Mouse (Mus musculus): ENCODE results near the gene Spats2l. TPM values are rescaled to one million over a fixed set of nuclear protein-coding genes. Genes with fewer than 3 reads are reported as not detected.

Gene Spats2l
- polyA plus RNA-seq, 1 experiment from 2014 or later: 62.3 TPM

- no peak overlapping the region for H3K4me3 ChIP-seq (replicated peaks)
- H3K36me3 ChIP-seq: no peaks in the 10 kb centered on the region
- H3K27me3 ChIP-seq: no peaks in the 10 kb centered on the region
- no peaks in the 10 kb centered on the region for H3K9me3 ChIP-seq (replicated peaks)
- ATAC-seq (replicated peaks; ENCODE audit: low FRiP score): no peak
- H3K27ac ChIP-seq: no peak overlapping the region
- WGBS: 86% methylated on average over 2 of the region's 2 CpGs
- no peaks in the 10 kb centered on the region for H3K4me1 ChIP-seq
- no peak overlapping the region for H3K4me2 ChIP-seq
- H3K9ac ChIP-seq: no peak overlapping the region
Measured at GRCm38 (mm10) chr1:57833145-57833544, 59.2 kb downstream of the Spats2l start.

GRCm38 (mm10) chr1:57835128-57835527 lies 61.2 kb downstream of the Spats2l start:
- Histone ChIP-seq H3K27ac (no peak overlapping the region), H3K36me3 (no peaks in the 10 kb centered on the region), H3K4me2 (no peak overlapping the region), H3K27me3 (no peaks in the 10 kb centered on the region), H3K9ac (no peak overlapping the region), H3K9me3 (replicated peaks) (no peaks in the 10 kb centered on the region), H3K4me3 (replicated peaks) (no peak overlapping the region), H3K4me1 (no peaks in the 10 kb centered on the region)
- ATAC-seq (replicated peaks; ENCODE audit: low FRiP score): no peak
- 35% methylated on average over 7 of the region's 7 CpGs for WGBS

- Histone ChIP-seq H3K27ac (no peak overlapping the region), H3K27me3 (no peaks in the 10 kb centered on the region), H3K4me2 (no peak overlapping the region), H3K9me3 (replicated peaks) (no peaks in the 10 kb centered on the region), H3K4me3 (replicated peaks) (no peak overlapping the region), H3K9ac (no peak overlapping the region), H3K4me1 (no peaks in the 10 kb centered on the region), H3K36me3 (no peaks in the 10 kb centered on the region)
- 85% methylated on average over 5 of the region's 5 CpGs for WGBS
- no peak for ATAC-seq (replicated peaks; ENCODE audit: low FRiP score)
Measured at GRCm38 (mm10) chr1:57836686-57837317, 62.8 kb downstream of the Spats2l start.

GRCm38 (mm10) chr1:57839863-57840262 lies 65.9 kb downstream of the Spats2l start:
- Histone ChIP-seq H3K9ac (no peak overlapping the region), H3K4me1 (no peaks in the 10 kb centered on the region), H3K4me2 (no peak overlapping the region), H3K27me3 (no peaks in the 10 kb centered on the region), H3K27ac (no peak overlapping the region), H3K36me3 (no peaks in the 10 kb centered on the region), H3K4me3 (replicated peaks) (no peak overlapping the region), H3K9me3 (replicated peaks) (no peaks in the 10 kb centered on the region)
- 80% methylated on average over 6 of the region's 6 CpGs for WGBS
- ATAC-seq (replicated peaks; ENCODE audit: low FRiP score): no peak

GRCm38 (mm10) chr1:57845054-57845722 lies 71.2 kb downstream of the Spats2l start:
- Histone ChIP-seq H3K27me3 (no peaks in the 10 kb centered on the region), H3K4me2 (no peak overlapping the region), H3K4me1 (peaks cover 7% of the 10 kb centered on the region; the same call in 1 of the 2 replicates), H3K36me3 (no peaks in the 10 kb centered on the region), H3K4me3 (replicated peaks) (no peak overlapping the region), H3K9me3 (replicated peaks) (no peaks in the 10 kb centered on the region), H3K27ac (no peak overlapping the region), H3K9ac (no peak overlapping the region)
- no peak for ATAC-seq (replicated peaks; ENCODE audit: low FRiP score)
- 69% methylated on average over 9 of the region's 9 CpGs for WGBS

- 62% methylated on average over 15 of the region's 15 CpGs for whole genome bisulfite sequencing
- Histone ChIP-seq H3K4me1 (peaks cover 8% of the 10 kb centered on the region; the same call in 1 of the 2 replicates), H3K4me2 (no peak overlapping the region), H3K9ac (no peak overlapping the region), H3K4me3 (replicated peaks) (no peak overlapping the region), H3K9me3 (replicated peaks) (no peaks in the 10 kb centered on the region), H3K36me3 (no peaks in the 10 kb centered on the region), H3K27me3 (no peaks in the 10 kb centered on the region), H3K27ac (no peak overlapping the region)
- ATAC-seq (replicated peaks; ENCODE audit: low FRiP score): no peak
Measured at GRCm38 (mm10) chr1:57846856-57847698, 73.1 kb downstream of the Spats2l start.

GRCm38 (mm10) chr1:57849087-57849486 lies 75.1 kb downstream of the Spats2l start:
- ATAC-seq (replicated peaks; ENCODE audit: low FRiP score): no peak
- H3K36me3 ChIP-seq: no peaks in the 10 kb centered on the region
- no peaks in the 10 kb centered on the region for H3K27me3 ChIP-seq
- H3K27ac ChIP-seq: no peak overlapping the region
- 88% methylated on average over 4 of the region's 4 CpGs for WGBS
- peaks cover 13% of the 10 kb centered on the region; the same call in 1 of the 2 replicates for H3K4me1 ChIP-seq
- no peak overlapping the region for H3K9ac ChIP-seq
- H3K4me2 ChIP-seq: no peak overlapping the region
- H3K9me3 ChIP-seq (replicated peaks): no peaks in the 10 kb centered on the region
- no peak overlapping the region for H3K4me3 ChIP-seq (replicated peaks)

GRCm38 (mm10) chr1:57849916-57850315 lies 76.0 kb downstream of the Spats2l start:
- H3K4me2 ChIP-seq: no peak overlapping the region
- ATAC-seq (replicated peaks; ENCODE audit: low FRiP score): no peak

GRCm38 (mm10) chr1:57851871-57852270 lies 77.9 kb downstream of the Spats2l start:
- H3K4me3 ChIP-seq (replicated peaks): no peak overlapping the region
- H3K9me3 ChIP-seq (replicated peaks): no peaks in the 10 kb centered on the region
- ATAC-seq (replicated peaks; ENCODE audit: low FRiP score): no peak
- H3K9ac ChIP-seq: no peak overlapping the region
- no peaks in the 10 kb centered on the region for H3K27me3 ChIP-seq
- 93% methylated on average over 6 of the region's 6 CpGs for WGBS
- peaks cover 13% of the 10 kb centered on the region; the same call in 1 of the 2 replicates for H3K4me1 ChIP-seq
- peaks cover 6% of the 10 kb centered on the region; the same call in 1 of the 2 replicates for H3K36me3 ChIP-seq
- no peak overlapping the region for H3K4me2 ChIP-seq
- H3K27ac ChIP-seq: no peak overlapping the region

More at GRCm38 (mm10) chr1:57849916-57850315, 76.0 kb downstream of the Spats2l start:
- H3K9ac ChIP-seq: no peak overlapping the region
- H3K36me3 ChIP-seq: no peaks in the 10 kb centered on the region
- no peaks in the 10 kb centered on the region for H3K27me3 ChIP-seq
- no peak overlapping the region for H3K4me3 ChIP-seq (replicated peaks)
- no peaks in the 10 kb centered on the region for H3K9me3 ChIP-seq (replicated peaks)
- H3K4me1 ChIP-seq: peaks cover 13% of the 10 kb centered on the region; the same call in 1 of the 2 replicates
- H3K27ac ChIP-seq: no peak overlapping the region
- WGBS: 65% methylated on average over 3 of the region's 3 CpGs

- Histone ChIP-seq H3K4me3 (replicated peaks) (no peak overlapping the region), H3K27ac (no peak overlapping the region), H3K9me3 (replicated peaks) (no peaks in the 10 kb centered on the region), H3K36me3 (peaks cover 6% of the 10 kb centered on the region; the same call in 1 of the 2 replicates), H3K9ac (no peak overlapping the region), H3K4me2 (no peak overlapping the region), H3K4me1 (peaks cover 11% of the 10 kb centered on the region; the same call in 1 of the 2 replicates), H3K27me3 (no peaks in the 10 kb centered on the region)
- no peak for ATAC-seq (replicated peaks; ENCODE audit: low FRiP score)
- WGBS: 64% methylated on average over 12 of the region's 12 CpGs
Measured at GRCm38 (mm10) chr1:57852562-57853271, 78.8 kb downstream of the Spats2l start.

GRCm38 (mm10) chr1:57857799-57858198 lies 83.8 kb downstream of the Spats2l start:
- H3K9ac ChIP-seq: no peak overlapping the region
- H3K36me3 ChIP-seq: peaks cover 6% of the 10 kb centered on the region; the same call in 1 of the 2 replicates
- H3K27ac ChIP-seq: no peak overlapping the region
- ATAC-seq (replicated peaks; ENCODE audit: low FRiP score): no peak
- H3K4me1 ChIP-seq: no peaks in the 10 kb centered on the region
- H3K4me2 ChIP-seq: no peak overlapping the region
- no peaks in the 10 kb centered on the region for H3K27me3 ChIP-seq
- 50% methylated on average over 5 of the region's 5 CpGs for WGBS
- no peak overlapping the region for H3K4me3 ChIP-seq (replicated peaks)
- H3K9me3 ChIP-seq (replicated peaks): no peaks in the 10 kb centered on the region

All from kidney, embryonic 15.5 days (tissue).